Mouse (Mus musculus): ENCODE data around the gene Ifnar1.

- TF ChIP-seq POLR2A (IDR thresholded peaks at IDR 0.05; ENCODE audit: insufficient read length, low read depth) (no peak), TCF3 (IDR thresholded peaks at IDR 0.05; ENCODE audit: insufficient read length, low read depth) (no peak), TCF12 (IDR thresholded peaks at IDR 0.05; ENCODE audit: insufficient read depth, poor library complexity, severe bottlenecking) (no peak), E2F4 (IDR thresholded peaks at IDR 0.05; ENCODE audit: insufficient read depth) (no peak), REST (IDR thresholded peaks at IDR 0.05; ENCODE audit: insufficient read depth, insufficient read length) (no peak), MYOD1 (IDR thresholded peaks at IDR 0.05; ENCODE audit: control insufficient read depth in 1 of 3, insufficient read length in 2 of 3, low read depth in 2 of 3) (no peak)
Measured at GRCm38 (mm10) chr16:91447512-91447900, 37.5 kb upstream of the Ifnar1 start.
